Mouse (Mus musculus) embryonic facial prominence, embryonic 13.5 days (tissue): ENCODE results near the gene Cenpb. TPM values are rescaled to one million over a fixed set of nuclear protein-coding genes. Genes with fewer than 3 reads are reported as not detected.

Experiments
- ATAC-seq: fragments of 200-750 bp; cut with Nextera tagmentation; 2 replicates; pipeline ENCODE4 v1.8.0; 2017; ENCODE audit warnings: low read depth; ENCODE audit not compliant: insufficient number of reproducible peaks, insufficient read depth, low FRiP score, low TSS enrichment
- H3K27ac ChIP-seq: fragments of 300-500 bp; sonication (generic); 2 replicates; pipeline ENCODE4 v1.5.1; 2015; ENCODE audit warnings: moderate library complexity, mild to moderate bottlenecking, inconsistent platforms
- H3K27me3 ChIP-seq: fragments of 300-500 bp; sonication (generic); 2 replicates; pipeline ENCODE4 v1.6.1; 2015; ENCODE audit warnings: mild to moderate bottlenecking, inconsistent platforms
- H3K36me3 ChIP-seq: fragments of 300-500 bp; sonication (generic); 2 replicates; pipeline ENCODE4 v1.6.1; 2015; ENCODE audit warnings: mild to moderate bottlenecking, inconsistent platforms
- H3K4me1 ChIP-seq: fragments of 300-500 bp; sonication (generic); 2 replicates; pipeline ENCODE4 v1.6.1; 2015; ENCODE audit warnings: inconsistent platforms
- H3K4me2 ChIP-seq: fragments of 300-500 bp; sonication (generic); 2 replicates; pipeline ENCODE4 v1.6.1; 2015; ENCODE audit warnings: moderate library complexity, mild to moderate bottlenecking, inconsistent platforms
- H3K4me3 ChIP-seq: fragments of 300-500 bp; sonication (generic); 2 replicates; pipeline ENCODE4 v1.5.1; 2015; ENCODE audit warnings: mild to moderate bottlenecking, inconsistent platforms
- H3K9ac ChIP-seq: fragments of 300-500 bp; sonication (generic); 2 replicates; pipeline ENCODE4 v1.6.1; 2015; ENCODE audit warnings: mild to moderate bottlenecking, inconsistent platforms
- H3K9me3 ChIP-seq: fragments of 300-500 bp; sonication (generic); 2 replicates; pipeline ENCODE4 v1.6.1; 2016; ENCODE audit warnings: inconsistent platforms
- WGBS: fragments of 180-500 bp; shearing (Covaris S2); methylation state at CpG from one replicate; pipeline ENCODE4 v1.1.7; 2015; ENCODE audit warnings: mixed read lengths; 5-methylcytosine and 5-hydroxymethylcytosine counted together
- polyA plus RNA-seq: library from polyadenylated mRNA; unstranded; fragments of >200 nt; fragmentation: Nextera tagmentation; extraction: Ambion mirVana; gene quantifications from 2 replicates; pipeline ENCODE4 v1.2.1, GENCODE M21; 2015

Cenpb gene
- polyA plus RNA-seq, 1 experiment from 2014 or later, result 12.3 TPM

DNA sequence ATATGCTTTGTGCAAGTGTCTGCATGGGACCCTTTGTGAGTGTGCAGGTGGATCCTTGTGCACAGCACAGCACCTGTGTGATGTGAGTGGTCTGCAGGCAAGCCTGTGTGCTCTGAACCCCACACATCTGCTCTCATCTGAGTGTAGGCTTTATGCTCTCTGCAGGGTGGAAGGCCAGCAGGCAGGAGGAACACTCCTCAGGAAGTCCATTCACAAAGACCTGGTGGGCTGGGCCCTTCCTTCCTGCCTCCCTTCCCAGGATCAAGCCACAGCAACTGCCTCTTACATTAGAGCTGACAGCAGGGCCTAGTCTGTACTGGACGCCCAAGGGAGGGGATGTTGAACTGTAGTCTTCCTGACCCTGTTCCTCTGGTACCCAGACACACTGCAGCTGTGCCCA, 45.5 kb downstream of the Cenpb start:
- Histone ChIP-seq H3K4me1 (peaks cover 22% of the 10 kb centered on the region; the same call in 1 of the 2 replicates), H3K27me3 (no peaks in the 10 kb centered on the region), H3K9me3 (no peaks in the 10 kb centered on the region), H3K4me3 (no peak overlapping the region), H3K9ac (0 out of 2 replicates have a peak overlapping the region, but pooled peaks have one; percentile 27), H3K36me3 (peaks cover 50% of the 10 kb centered on the region), H3K4me2 (no peak overlapping the region), H3K27ac (peak overlapping the region; percentile 44; the same call in 1 of the 2 replicates)
- 50% methylated on average over 1 of the region's 1 CpGs for WGBS
- ATAC-seq, result no peak

DNA sequence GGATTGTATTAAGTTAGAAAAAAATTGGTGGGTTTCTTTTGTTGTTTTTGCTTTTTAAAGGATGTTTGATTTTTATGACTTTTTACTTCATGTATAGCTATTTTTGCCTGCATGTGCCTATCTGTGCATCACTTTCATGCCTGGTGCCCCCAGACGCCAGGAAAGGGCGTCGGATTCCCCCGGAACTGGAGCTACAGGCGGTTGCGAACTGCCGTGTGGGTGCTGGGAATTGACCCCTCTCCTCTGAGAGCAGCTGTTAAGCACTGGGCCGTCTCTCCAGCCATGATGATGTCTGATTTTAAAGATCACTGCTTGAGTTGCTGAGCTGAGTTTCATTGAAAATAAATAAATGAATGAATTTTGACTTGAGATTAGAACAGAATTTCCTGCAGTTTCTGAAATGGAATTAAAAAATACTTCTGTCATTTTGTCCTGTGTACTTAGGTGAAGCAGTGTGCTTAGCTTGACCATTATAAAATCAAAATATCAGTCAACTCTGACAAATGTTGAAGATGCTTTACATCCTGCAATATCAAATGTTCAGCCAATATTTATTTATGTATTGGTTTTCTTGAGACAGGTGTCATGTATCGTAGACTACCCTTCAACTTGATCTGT, 46.8 kb downstream of the Cenpb start, which contains the start of gene Gm11037:
Gene Gm11037, plus strand, starts transcription at position 568 of the 618 bp plus-strand sequence.
- Histone ChIP-seq H3K27me3 (no peaks in the 10 kb centered on the region), H3K4me2 (no peak within 1 kb of the TSS), H3K4me1 (peaks cover 36% of the 10 kb centered on the region), H3K9ac (0 out of 2 replicates have a peak within 1 kb of the TSS, but pooled peaks have one; percentile 27), H3K36me3 (peaks cover 37% of the 10 kb centered on the region), H3K9me3 (no peaks in the 10 kb centered on the region), H3K27ac (peak within 1 kb of the TSS; percentile 58), H3K4me3 (no peak within 1 kb of the TSS)
- WGBS, result 66% methylated on average over 9 of the region's 9 CpGs
- no peak for ATAC-seq

- Histone ChIP-seq H3K9ac (no peak overlapping the region), H3K27ac (peak overlapping the region; percentile 58), H3K9me3 (no peaks in the 10 kb centered on the region), H3K36me3 (peaks cover 33% of the 10 kb centered on the region), H3K4me1 (peaks cover 43% of the 10 kb centered on the region), H3K4me3 (no peak overlapping the region), H3K27me3 (no peaks in the 10 kb centered on the region), H3K4me2 (no peak overlapping the region)
- ATAC-seq, result no peak
- 73% methylated on average over 10 of the region's 10 CpGs for WGBS
Measured at GRCm38 (mm10) chr2:131132111-131132888, 47.6 kb downstream of the Cenpb start.

GRCm38 (mm10) chr2:131130849-131131248, 49.0 kb downstream of the Cenpb start:
- ATAC-seq, result no peak
- H3K4me1 ChIP-seq, result peaks cover 56% of the 10 kb centered on the region
- H3K4me3 ChIP-seq, result no peak overlapping the region
- H3K27me3 ChIP-seq, result no peaks in the 10 kb centered on the region
- H3K4me2 ChIP-seq, result no peak overlapping the region
- WGBS, result 90% methylated on average over 2 of the region's 2 CpGs
- peaks cover 21% of the 10 kb centered on the region for H3K36me3 ChIP-seq
- H3K9me3 ChIP-seq, result no peaks in the 10 kb centered on the region
- no peak overlapping the region for H3K27ac ChIP-seq
- no peak overlapping the region for H3K9ac ChIP-seq

GRCm38 (mm10) chr2:131129836-131130235, 50.0 kb downstream of the Cenpb start:
- WGBS, result 85% methylated on average over 5 of the region's 5 CpGs
- Histone ChIP-seq H3K9me3 (no peaks in the 10 kb centered on the region), H3K9ac (no peak overlapping the region), H3K27me3 (no peaks in the 10 kb centered on the region), H3K4me1 (peaks cover 54% of the 10 kb centered on the region), H3K27ac (no peak overlapping the region), H3K4me2 (no peak overlapping the region), H3K4me3 (no peak overlapping the region), H3K36me3 (peaks cover 11% of the 10 kb centered on the region)
- no peak for ATAC-seq

- Histone ChIP-seq H3K4me3 (peak overlapping the region; percentile 68; the same call in 1 of the 2 replicates), H3K27ac (no peak overlapping the region), H3K9me3 (no peaks in the 10 kb centered on the region), H3K4me1 (peaks cover 46% of the 10 kb centered on the region), H3K4me2 (peak overlapping the region; percentile 72), H3K36me3 (no peaks in the 10 kb centered on the region; the same call in none of the 2 replicates), H3K27me3 (no peaks in the 10 kb centered on the region), H3K9ac (no peak overlapping the region)
- ATAC-seq, result no peak
- 75% methylated on average over 3 of the region's 3 CpGs for WGBS
Measured at GRCm38 (mm10) chr2:131128636-131129157, 51.2 kb downstream of the Cenpb start.

GRCm38 (mm10) chr2:131128211-131128610, 51.7 kb downstream of the Cenpb start:
- Histone ChIP-seq H3K27ac (no peak overlapping the region), H3K36me3 (no peaks in the 10 kb centered on the region; the same call in 1 of the 2 replicates), H3K4me1 (peaks cover 46% of the 10 kb centered on the region), H3K4me2 (peak overlapping the region; percentile 72), H3K27me3 (no peaks in the 10 kb centered on the region), H3K9ac (peak overlapping the region; percentile 86), H3K4me3 (peak overlapping the region; percentile 68), H3K9me3 (no peaks in the 10 kb centered on the region)
- WGBS, result 78% methylated on average over 5 of the region's 5 CpGs
- ATAC-seq, result no peak

- ATAC-seq, result peak; percentile 90
- Histone ChIP-seq H3K4me3 (peak within 1 kb of the TSS; percentile 68), H3K4me2 (peak within 1 kb of the TSS; percentile 72), H3K36me3 (no peaks in the 10 kb centered on the region), H3K9me3 (no peaks in the 10 kb centered on the region), H3K27ac (peak within 1 kb of the TSS; percentile 91), H3K9ac (peak within 1 kb of the TSS; percentile 86), H3K4me1 (peaks cover 39% of the 10 kb centered on the region), H3K27me3 (no peaks in the 10 kb centered on the region)
- under 1% methylated on average over 28 of the region's 28 CpGs for WGBS
Measured at GRCm38 (mm10) chr2:131127161-131127730, 52.6 kb downstream of the Cenpb start, which contains the start of gene Hspa12b. Gene Hspa12b, plus strand, starts transcription at chr2:131127280.

GRCm38 (mm10) chr2:131125964-131126815, 53.7 kb downstream of the Cenpb start:
- Histone ChIP-seq H3K4me3 (peak overlapping the region; percentile 68; the same call in 1 of the 2 replicates), H3K9me3 (no peaks in the 10 kb centered on the region), H3K4me2 (peak overlapping the region; percentile 72), H3K27ac (peak overlapping the region; percentile 91), H3K9ac (peak overlapping the region; percentile 86), H3K27me3 (no peaks in the 10 kb centered on the region), H3K4me1 (peaks cover 38% of the 10 kb centered on the region), H3K36me3 (no peaks in the 10 kb centered on the region)
- ATAC-seq, result no peak
- WGBS, result 41% methylated on average over 9 of the region's 9 CpGs
